7 mouse cellular contexts compared by ENCODE assay signal in genomic region chr4:129781881-129782675, GRCm38 (mm10). TPM values are rescaled to one million over a fixed set of nuclear protein-coding genes. Genes with fewer than 3 reads are reported as not detected.
DNase-seq lines count a peak whose midpoint lies in the region; ATAC-seq and TF ChIP-seq lines count a peak whose summit lies in the region.

No protein-coding gene starts in this region.

- peaks cover 17% of the 10 kb centered on the region for H3K4me1 ChIP-seq in heart, embryonic 12.5 days (replicated peaks)
- H3K4me1 ChIP-seq in kidney, postnatal 0 days (replicated peaks; ENCODE audit: insufficient read depth, low read length): no peaks in the 10 kb centered on the region; the same call in 1 of the 2 replicates

- peak overlapping the region; percentile 56 for H3K27ac ChIP-seq in heart, embryonic 12.5 days (ENCODE audit: poor library complexity, severe bottlenecking)
- no peak overlapping the region for H3K27ac ChIP-seq in kidney, postnatal 0 days

- DNase-seq in right cerebral cortex, postnatal 4 days: peak; percentile 48
- DNase-seq in right cerebral cortex, adult 18-20 months: no peak
- DNase-seq in cerebellum, postnatal 25 days: peak; percentile 40 to 72
- peak; percentile 53 for DNase-seq in kidney, postnatal 0 days (ENCODE audit: low spot score)

- no peaks in the 10 kb centered on the region for H3K27me3 ChIP-seq in heart, embryonic 12.5 days (replicated peaks)
- H3K27me3 ChIP-seq in kidney, postnatal 0 days (ENCODE audit: insufficient read depth, low read length): no peaks in the 10 kb centered on the region

- peak; percentile 61 for ATAC-seq in heart, embryonic 12.5 days (ENCODE audit: insufficient number of reproducible peaks, low FRiP score)
- peak; percentile 36 for ATAC-seq in kidney, postnatal 0 days (replicated peaks; ENCODE audit: low FRiP score, low read depth)
- ATAC-seq in megakaryocyte, adult 5-6 weeks (ENCODE audit: poor library complexity, severe bottlenecking): peak; percentile 93
- no peak for ATAC-seq in activated CD4-positive, CD25-positive, alpha-beta regulatory T cell, adult 4 months

- 20% methylated on average over 4 of the region's 4 CpGs for WGBS in heart, embryonic 12.5 days
- WGBS in kidney, postnatal 0 days: 43% methylated on average over 4 of the region's 4 CpGs

- no peak overlapping the region for H3K4me2 ChIP-seq in heart, embryonic 12.5 days
- H3K4me2 ChIP-seq in kidney, postnatal 0 days (ENCODE audit: low read length): no peak overlapping the region

- no peak overlapping the region for H3K4me3 ChIP-seq in heart, embryonic 12.5 days
- no peak overlapping the region for H3K4me3 ChIP-seq in kidney, postnatal 0 days (replicated peaks; ENCODE audit: low read depth, low read length)

- no peak for TF ChIP-seq CTCF in kidney, postnatal 0 days (IDR thresholded peaks at IDR 0.05; ENCODE audit: low read depth)

- H3K9ac ChIP-seq in heart, embryonic 12.5 days: no peak overlapping the region
- no peak overlapping the region for H3K9ac ChIP-seq in kidney, postnatal 0 days (ENCODE audit: low read depth, low read length)

- no peaks in the 10 kb centered on the region for H3K36me3 ChIP-seq in heart, embryonic 12.5 days
- no peaks in the 10 kb centered on the region for H3K36me3 ChIP-seq in kidney, postnatal 0 days (ENCODE audit: insufficient read depth, low read length)

- H3K9me3 ChIP-seq in heart, embryonic 12.5 days (replicated peaks): no peaks in the 10 kb centered on the region
- no peaks in the 10 kb centered on the region for H3K9me3 ChIP-seq in kidney, postnatal 0 days (replicated peaks; ENCODE audit: low read length)

RNA-seq across cellular contexts. Expression of gene Ptp4a2, which starts 28.9 kb away (rescaled TPM):
- polyA plus RNA-seq in heart, embryonic 12.5 days (2016; fragmentation: Nextera tagmentation; extraction: Ambion mirVana): 372 and 428 TPM in 2 replicates
- 383 and 402 TPM in 2 replicates for polyA plus RNA-seq in kidney, postnatal 0 days (2015; fragmentation: Nextera tagmentation; extraction: Ambion mirVana)
- total RNA-seq in megakaryocyte, adult 5-6 weeks (2015): 363 and 365 TPM in 2 replicates
- 430 and 463 TPM in 2 replicates for total RNA-seq in megakaryocyte, adult 5-6 weeks (2017)
- 1,000 to 10,000 TPM; 1,863 to 2,031 TPM for polyA plus RNA-seq in activated CD4-positive, CD25-positive, alpha-beta regulatory T cell, adult 4 months (2017; shearing (Covaris generic))

RNA-seq across cellular contexts. Expression of gene Khdrbs1, which starts 40.0 kb away (rescaled TPM):
- polyA plus RNA-seq in heart, embryonic 12.5 days (2016; fragmentation: Nextera tagmentation; extraction: Ambion mirVana): 106 and 108 TPM in 2 replicates
- polyA plus RNA-seq in kidney, postnatal 0 days (2015; fragmentation: Nextera tagmentation; extraction: Ambion mirVana): 86.4 and 90.6 TPM in 2 replicates
- total RNA-seq in megakaryocyte, adult 5-6 weeks (2015): 83.6 and 94.7 TPM in 2 replicates
- total RNA-seq in megakaryocyte, adult 5-6 weeks (2017): 69.9 and 89.8 TPM in 2 replicates
- polyA plus RNA-seq in activated CD4-positive, CD25-positive, alpha-beta regulatory T cell, adult 4 months (2017; shearing (Covaris generic)): 10 to 100 TPM; 34.4 to 34.7 TPM
